Mouse (Mus musculus) limb, embryonic 14.5 days (tissue): ENCODE measurements around the gene Tmc6. TPM values are rescaled to one million over a fixed set of nuclear protein-coding genes. Genes with fewer than 3 reads are reported as not detected.
A peak's percentile ranks its signal among the peaks of the same experiment; 100 is the strongest.
"Not testable (repeated sequence)": the region's sequence is repeated elsewhere in the genome, so short reads cannot be mapped to it uniquely, and the experiment has no call there.

ENCODE experiments used
- ATAC-seq: fragments of 200-750 bp; cut with Nextera tagmentation; 2 replicates; pipeline ENCODE4 v1.8.0; 2017; ENCODE audit warnings: low read depth, moderate number of reproducible peaks, moderate TSS enrichment; ENCODE audit not compliant: low FRiP score
- DNase-seq: peaks from one replicate; pipeline ENCODE4 v3.0.0-alpha.2; 2015; ENCODE audit warnings: low spot score
- H3K27ac ChIP-seq: fragments of 300-500 bp; sonication (generic); replicated peaks from 2 replicates; pipeline ENCODE4 v1.5.1; 2014; ENCODE audit warnings: low read depth, mild to moderate bottlenecking, low read length, moderate library complexity, mixed read lengths
- H3K27me3 ChIP-seq: fragments of 300-500 bp; sonication (generic); 2 replicates; pipeline ENCODE4 v1.6.1; 2014; ENCODE audit warnings: low read length, mixed read lengths; ENCODE audit not compliant: control insufficient read depth, insufficient read depth
- H3K36me3 ChIP-seq: fragments of 300-500 bp; sonication (generic); 2 replicates; pipeline ENCODE4 v1.6.1; 2014; ENCODE audit warnings: mild to moderate bottlenecking, low read length, moderate library complexity, mixed read lengths; ENCODE audit not compliant: control insufficient read depth, insufficient read depth
- H3K4me1 ChIP-seq: fragments of 300-500 bp; sonication (generic); 2 replicates; pipeline ENCODE4 v1.6.1; 2014; ENCODE audit warnings: antibody characterized with exemption, low read length, mixed read lengths; ENCODE audit not compliant: control insufficient read depth, insufficient read depth
- H3K4me2 ChIP-seq: fragments of 300-500 bp; sonication (generic); replicated peaks from 2 replicates; pipeline ENCODE4 v1.6.1; 2014; ENCODE audit warnings: low read depth, mild to moderate bottlenecking, low read length, moderate library complexity; ENCODE audit not compliant: severe bottlenecking
- H3K4me3 ChIP-seq: fragments of 300-500 bp; sonication (generic); replicated peaks from 2 replicates; pipeline ENCODE4 v1.5.1; 2014; ENCODE audit warnings: low read length
- H3K9ac ChIP-seq: fragments of 300-500 bp; sonication (generic); 2 replicates; pipeline ENCODE4 v1.6.1; 2014; ENCODE audit warnings: mild to moderate bottlenecking, low read depth, low read length, moderate library complexity; ENCODE audit not compliant: severe bottlenecking
- H3K9me3 ChIP-seq: fragments of 300-500 bp; sonication (generic); 2 replicates; pipeline ENCODE4 v1.6.1; 2016; ENCODE audit warnings: low read length; ENCODE audit not compliant: control insufficient read depth
- POLR2A ChIP-seq: fragments of 200-500 bp; IDR thresholded peaks from 2 replicates; pipeline ENCODE4 v1.8.0; 2012; ENCODE audit warnings: inconsistent platforms, mild to moderate bottlenecking, moderate library complexity, borderline replicate concordance; ENCODE audit not compliant: insufficient read depth, insufficient read length; ENCODE audit errors: extremely low read depth
- WGBS: fragments of 180-500 bp; shearing (Covaris S2); extraction: QIAGEN DNeasy Blood & Tissue Kit; methylation state at CpG from one replicate; pipeline ENCODE4 v1.1.7; 2014; 5-methylcytosine and 5-hydroxymethylcytosine counted together
- polyA plus RNA-seq, 2 experiments: library from polyadenylated mRNA; depleted of rRNA in 1 of 2; stranded (reverse) in 1 of 2; unstranded in 1 of 2; fragments of >200 nt; fragmentation: Nextera tagmentation in 1 of 2; extraction: Ambion mirVana in 1 of 2; gene quantifications; 2 replicates each; pipeline versions ENCODE4 v1.2.1 to v1.2.3; 2012 to 2014

Tmc6 gene
- polyA plus RNA-seq, 2 experiments, result 19.0 to 28.2 TPM

DNA sequence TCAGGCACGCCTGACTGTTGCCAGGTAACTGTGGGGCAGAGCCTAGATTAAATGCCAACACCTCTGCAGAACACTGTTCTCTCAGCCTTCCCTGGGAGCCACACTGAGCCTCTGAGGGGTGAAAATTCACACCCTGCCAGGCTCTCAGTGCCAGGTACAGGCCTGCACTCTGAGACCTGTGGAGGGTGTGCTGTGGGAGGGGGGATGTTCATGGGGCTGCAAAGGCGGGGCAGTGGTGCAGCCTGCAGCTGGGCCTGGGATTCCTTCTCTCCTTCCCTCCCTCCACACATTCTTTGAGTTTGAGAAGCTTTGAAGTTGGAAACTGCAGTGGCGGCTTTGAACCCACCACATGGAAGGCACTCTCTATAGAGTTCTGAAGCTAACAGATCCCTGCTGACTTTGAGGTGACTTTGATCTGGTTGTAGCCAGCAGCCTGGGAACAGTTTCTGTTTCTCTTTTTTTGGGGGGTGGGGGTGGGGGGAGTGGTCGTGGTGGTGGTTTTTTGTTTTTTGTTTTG lies 12.1 kb upstream of the Tmc6 start:
- no peak for TF ChIP-seq POLR2A
- Histone ChIP-seq H3K9me3 (no peaks in the 10 kb centered on the region), H3K9ac (no peak overlapping the region), H3K4me1 (peaks cover 11% of the 10 kb centered on the region), H3K27me3 (no peaks in the 10 kb centered on the region), H3K27ac (no peak overlapping the region), H3K36me3 (no peaks in the 10 kb centered on the region), H3K4me3 (no peak overlapping the region), H3K4me2 (no peak overlapping the region)
- no peak for ATAC-seq
- 43% methylated on average over 4 of the region's 4 CpGs for WGBS
- DNase-seq, result no peak

DNA sequence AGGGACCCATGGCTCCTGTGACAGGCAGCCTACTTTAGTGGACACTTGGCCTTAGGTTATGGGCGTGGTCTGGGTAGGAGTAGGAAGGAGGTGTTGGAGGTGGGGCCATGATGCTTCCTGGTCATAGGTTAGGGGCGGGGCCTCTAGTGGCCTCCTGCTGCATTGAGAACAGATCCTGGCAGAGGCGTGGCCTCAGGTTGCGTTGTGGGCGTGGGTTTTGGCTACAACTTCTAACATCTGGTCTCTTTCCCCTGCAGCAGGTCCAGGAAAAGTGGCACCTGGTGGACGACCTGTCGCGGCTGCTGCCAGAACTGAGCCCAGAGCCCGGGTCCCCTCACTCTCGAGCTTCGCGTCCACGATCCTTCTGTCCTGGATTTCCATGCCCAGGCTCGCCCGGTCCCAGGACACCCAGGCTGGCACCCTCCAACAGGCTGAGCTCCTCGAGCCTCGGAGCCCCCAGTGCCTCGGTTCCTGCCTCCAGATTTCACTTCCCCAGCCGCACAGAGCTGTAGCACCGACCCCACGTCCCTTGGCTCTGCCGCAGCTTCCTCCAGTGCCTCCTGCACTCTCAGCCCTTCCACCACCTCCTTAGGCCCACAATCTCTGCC lies 10.4 kb upstream of the Tmc6 start:
- Histone ChIP-seq H3K4me3 (no peak overlapping the region), H3K9me3 (no peaks in the 10 kb centered on the region), H3K4me2 (peak overlapping the region; percentile 36), H3K4me1 (peaks cover 11% of the 10 kb centered on the region), H3K36me3 (no peaks in the 10 kb centered on the region), H3K27me3 (no peaks in the 10 kb centered on the region), H3K9ac (peak overlapping the region; percentile 18; the same call in 1 of the 2 replicates), H3K27ac (no peak overlapping the region)
- WGBS, result 6% methylated on average over 20 of the region's 22 CpGs
- TF ChIP-seq POLR2A, result no peak
- peak; percentile 28; the same call in 1 of the 2 replicates for ATAC-seq
- peak; percentile 52 for DNase-seq

DNA sequence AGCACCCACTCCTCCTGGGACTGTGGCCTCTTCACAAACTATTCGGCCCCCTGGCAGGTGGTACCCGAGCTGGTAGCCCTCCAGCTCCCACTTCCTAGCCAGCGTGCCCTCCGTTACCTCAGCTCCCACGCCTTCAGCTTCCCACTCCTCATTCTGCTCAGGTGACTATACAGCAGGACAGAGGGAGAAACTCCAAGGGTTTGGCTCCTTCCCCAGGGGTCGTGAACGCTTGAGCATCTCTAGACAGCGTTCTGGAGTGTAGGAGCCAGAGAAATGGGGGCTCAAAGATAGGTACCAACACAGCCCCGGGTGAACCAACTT lies 9.4 kb upstream of the Tmc6 start:
- no peak overlapping the region for H3K4me3 ChIP-seq
- no peak overlapping the region for H3K4me2 ChIP-seq
- H3K9me3 ChIP-seq, result no peaks in the 10 kb centered on the region
- WGBS, result 88% methylated on average over 9 of the region's 9 CpGs
- no peak overlapping the region for H3K27ac ChIP-seq
- ATAC-seq (no peak), DNase-seq (no peak)
- TF ChIP-seq POLR2A, result no peak
- no peaks in the 10 kb centered on the region for H3K27me3 ChIP-seq
- peaks cover 11% of the 10 kb centered on the region for H3K4me1 ChIP-seq
- no peaks in the 10 kb centered on the region for H3K36me3 ChIP-seq
- H3K9ac ChIP-seq, result no peak overlapping the region

DNA sequence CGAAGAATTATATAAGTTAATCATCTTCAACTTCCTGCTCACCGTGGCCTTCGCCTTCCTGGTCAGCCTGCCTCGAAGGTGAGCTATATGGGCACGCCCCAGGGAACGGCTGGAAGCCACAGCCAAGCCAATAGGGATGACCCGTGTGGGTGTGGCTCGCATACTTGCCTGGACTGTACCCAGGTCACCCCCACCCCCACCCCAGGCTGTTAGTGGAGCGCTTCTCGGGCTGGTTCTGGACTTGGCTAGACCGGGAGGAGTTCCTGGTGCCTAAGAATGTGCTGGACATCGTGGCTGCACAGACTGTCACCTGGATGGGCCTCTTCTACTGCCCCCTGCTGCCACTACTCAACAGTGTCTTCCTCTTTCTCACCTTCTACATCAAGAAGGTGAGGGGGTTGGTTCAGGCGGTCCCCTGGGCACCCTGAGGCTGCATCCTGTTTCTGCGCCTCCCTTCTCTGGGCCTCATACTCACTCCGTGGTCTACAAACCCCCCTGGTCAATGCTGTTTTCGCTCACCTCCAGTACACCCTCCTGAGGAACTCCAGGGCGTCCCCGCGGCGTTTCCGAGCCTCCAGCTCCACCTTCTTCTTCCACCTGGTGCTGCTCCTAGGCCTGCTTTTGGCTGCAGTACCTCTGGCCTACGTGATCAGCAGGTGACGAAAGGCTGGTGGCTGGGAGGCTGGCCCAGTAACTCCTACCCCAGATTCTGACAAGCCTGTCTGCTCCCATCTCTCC lies 8.9 kb upstream of the Tmc6 start:
- TF ChIP-seq POLR2A, result no peak
- 30% methylated on average over 23 of the region's 23 CpGs for WGBS
- peak overlapping the region; percentile 28; the same call in 1 of the 2 replicates for H3K4me2 ChIP-seq
- no peaks in the 10 kb centered on the region for H3K36me3 ChIP-seq
- DNase-seq, result no peak
- no peak overlapping the region for H3K27ac ChIP-seq
- no peak overlapping the region for H3K9ac ChIP-seq
- 0 out of 2 replicates have a peak, but pooled peaks have one; percentile 11 for ATAC-seq
- no peaks in the 10 kb centered on the region for H3K27me3 ChIP-seq
- H3K9me3 ChIP-seq, result no peaks in the 10 kb centered on the region
- peaks cover 11% of the 10 kb centered on the region for H3K4me1 ChIP-seq
- H3K4me3 ChIP-seq, result no peak overlapping the region

DNA sequence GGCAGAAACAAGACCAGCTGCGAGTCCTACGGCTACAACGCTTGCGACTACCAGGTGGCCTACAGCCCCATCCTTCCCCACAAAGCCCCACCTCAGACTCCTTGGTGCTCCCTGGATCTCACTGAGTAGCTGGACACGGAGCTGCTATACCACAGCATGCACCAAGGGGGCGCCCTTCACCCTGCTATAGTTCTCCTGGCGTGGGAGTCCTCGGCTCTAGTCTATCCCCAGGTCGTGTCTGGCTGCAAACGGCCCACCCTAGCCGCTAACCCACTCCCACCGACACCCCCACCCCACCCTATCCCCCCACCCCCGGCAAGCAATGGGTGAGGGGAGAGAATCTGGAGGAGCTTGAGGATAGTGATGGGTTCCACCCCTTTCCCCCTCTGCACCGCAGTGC lies 8.3 kb upstream of the Tmc6 start:
- DNase-seq, result peak; percentile 62
- ATAC-seq, result peak; percentile 16; the same call in 1 of the 2 replicates
- H3K4me3 ChIP-seq, result no peak overlapping the region
- H3K36me3 ChIP-seq, result no peaks in the 10 kb centered on the region
- H3K9ac ChIP-seq, result no peak overlapping the region
- TF ChIP-seq POLR2A, result no peak
- peaks cover 11% of the 10 kb centered on the region for H3K4me1 ChIP-seq
- no peak overlapping the region for H3K27ac ChIP-seq
- peak overlapping the region; percentile 28; the same call in 1 of the 2 replicates for H3K4me2 ChIP-seq
- WGBS, result 7% methylated on average over 14 of the region's 14 CpGs
- H3K27me3 ChIP-seq, result no peaks in the 10 kb centered on the region
- H3K9me3 ChIP-seq, result no peaks in the 10 kb centered on the region

DNA sequence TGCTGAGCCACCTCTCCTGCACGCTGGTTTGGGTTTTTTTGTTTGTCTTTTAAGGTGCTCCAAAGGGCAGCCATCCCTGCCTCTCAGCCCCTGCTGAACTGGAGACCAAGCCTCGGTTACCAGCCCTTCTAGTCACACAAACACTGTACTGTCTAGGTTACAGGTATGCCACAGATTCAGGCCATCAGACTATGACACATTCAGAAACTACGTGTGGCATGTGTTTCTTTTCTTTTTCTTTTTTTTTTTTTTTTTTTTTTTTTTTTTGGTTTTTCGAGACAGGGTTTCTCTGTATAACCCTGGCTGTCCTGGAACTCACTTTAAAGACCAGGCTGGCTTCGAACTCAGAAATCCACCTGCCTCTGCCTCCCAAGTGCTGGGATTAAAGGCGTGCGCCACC lies 6.5 kb upstream of the Tmc6 start:
- H3K4me3 ChIP-seq, H3K36me3 ChIP-seq, H3K27ac ChIP-seq, H3K4me2 ChIP-seq, ATAC-seq, H3K9me3 ChIP-seq, H3K27me3 ChIP-seq, DNase-seq, H3K9ac ChIP-seq: not testable (repeated sequence)
- 74% methylated on average over 7 of the region's 7 CpGs for WGBS
- peaks cover 11% of the 10 kb centered on the region for H3K4me1 ChIP-seq
